ENCODE assay signal across 8 mouse cellular contexts in the genomic region with DNA sequence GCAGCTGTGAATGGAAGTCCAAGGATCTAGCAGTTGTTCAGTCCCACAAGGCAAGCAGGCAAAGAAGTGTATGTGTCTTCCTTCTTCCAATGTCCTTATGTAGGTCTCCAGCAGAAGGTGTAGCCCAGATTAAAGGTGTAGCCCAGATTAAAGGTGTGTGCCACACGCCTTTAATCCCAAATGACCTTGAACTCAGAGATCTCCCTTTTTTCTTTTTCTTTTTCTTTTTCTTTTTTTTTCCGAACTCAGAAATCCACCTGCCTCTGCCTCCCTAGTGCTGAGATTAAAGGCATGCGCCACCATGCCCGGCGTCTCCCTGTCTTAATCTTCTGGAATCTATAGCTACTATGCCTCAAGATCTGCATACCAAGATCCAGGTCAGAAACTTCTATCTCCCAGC. TPM values are rescaled to one million over a fixed set of nuclear protein-coding genes. Genes with fewer than 3 reads are reported as not detected.
DNase-seq lines count a peak whose midpoint lies in the region; ATAC-seq lines count a peak whose summit lies in the region.
"Not testable (repeated sequence)": the region's sequence is repeated elsewhere in the genome, so short reads cannot be mapped to it uniquely, and the experiment has no call there.

Gene Cdk2ap1 (minus strand): TSS at position 101 of the 400 bp plus-strand sequence.

- not testable (repeated sequence) for H3K36me3 ChIP-seq in erythroblast, embryonic 14.5 days (ENCODE audit: control insufficient read depth); hindbrain, embryonic 12.5 days; liver, embryonic 12.5 days; midbrain, embryonic 15.5 days (replicated peaks)

- H3K4me3 ChIP-seq in erythroblast, embryonic 14.5 days (replicated peaks); hindbrain, embryonic 12.5 days; liver, embryonic 12.5 days; midbrain, embryonic 15.5 days: not testable (repeated sequence)

- 96% methylated on average over 5 of the region's 5 CpGs for WGBS in hindbrain, embryonic 12.5 days
- WGBS in liver, embryonic 12.5 days (ENCODE audit: insufficient replicate concordance): 78% methylated on average over 5 of the region's 5 CpGs
- 95% methylated on average over 5 of the region's 5 CpGs for WGBS in midbrain, embryonic 15.5 days

- H3K27ac ChIP-seq in hindbrain, embryonic 12.5 days; liver, embryonic 12.5 days; midbrain, embryonic 15.5 days: not testable (repeated sequence)

- H3K27me3 ChIP-seq in erythroblast, embryonic 14.5 days (ENCODE audit: control insufficient read depth); hindbrain, embryonic 12.5 days; liver, embryonic 12.5 days (replicated peaks); midbrain, embryonic 15.5 days (replicated peaks): not testable (repeated sequence)

- H3K4me2 ChIP-seq in hindbrain, embryonic 12.5 days (replicated peaks); liver, embryonic 12.5 days; midbrain, embryonic 15.5 days: not testable (repeated sequence)

- H3K9me3 ChIP-seq in erythroblast, embryonic 14.5 days (ENCODE audit: control insufficient read depth, low read length); hindbrain, embryonic 12.5 days (replicated peaks); liver, embryonic 12.5 days (replicated peaks); midbrain, embryonic 15.5 days: not testable (repeated sequence)

- not testable (repeated sequence) for H3K9ac ChIP-seq in hindbrain, embryonic 12.5 days; liver, embryonic 12.5 days; midbrain, embryonic 15.5 days

- H3K4me1 ChIP-seq in erythroblast, embryonic 14.5 days (ENCODE audit: control insufficient read depth); hindbrain, embryonic 12.5 days; liver, embryonic 12.5 days; midbrain, embryonic 15.5 days: not testable (repeated sequence)

- not testable (repeated sequence) for DNase-seq in adrenal gland, postnatal 10 days; layer of hippocampus, postnatal 10 days (ENCODE audit: low spot score in 2 of 2); urinary bladder, adult 2 months (ENCODE audit: low spot score)

- not testable (repeated sequence) for ATAC-seq in granulocyte monocyte progenitor cell, adult 5-6 weeks (replicated peaks; ENCODE audit: poor library complexity, severe bottlenecking); hindbrain, embryonic 12.5 days (ENCODE audit: low FRiP score); liver, embryonic 12.5 days; midbrain, embryonic 15.5 days (replicated peaks)

RNA-seq across cellular contexts. Expression of gene Cdk2ap1, which starts in this region (rescaled TPM):
- total RNA-seq in adrenal gland, postnatal 10 days (2021): 100 to 1,000 TPM; 152 to 162 TPM
- polyA plus RNA-seq in erythroblast, embryonic 14.5 days (2012): 16.1 and 20.1 TPM in 2 replicates
- 268 and 302 TPM in 2 replicates for total RNA-seq in granulocyte monocyte progenitor cell, adult 5-6 weeks (2014; fragmentation: Nextera tagmentation)
- 157 and 185 TPM in 2 replicates for total RNA-seq in granulocyte monocyte progenitor cell, adult 5-6 weeks (2017)
- 142 and 163 TPM in 2 replicates for polyA plus RNA-seq in hindbrain, embryonic 12.5 days (2016; fragmentation: Nextera tagmentation; extraction: Ambion mirVana)
- 100 to 1,000 TPM in 1 of 2 experiments, 10 to 100 TPM in 1; 97.5 to 106 TPM for total RNA-seq in layer of hippocampus, postnatal 10 days (2021)
- 91.0 and 104 TPM in 2 replicates for polyA plus RNA-seq in liver, embryonic 12.5 days (2016; fragmentation: Nextera tagmentation; extraction: Ambion mirVana)
- polyA plus RNA-seq in midbrain, embryonic 15.5 days (2015; fragmentation: Nextera tagmentation; extraction: Ambion mirVana): 89.3 and 127 TPM in 2 replicates
- polyA plus RNA-seq in urinary bladder, adult 2 months (2012; rRNA removed): 106 and 119 TPM in 2 replicates
